Mouse (Mus musculus): ENCODE measurements around the gene Tmem120b. TPM values are rescaled to one million over a fixed set of nuclear protein-coding genes. Genes with fewer than 3 reads are reported as not detected.

Tmem120b gene
- polyA plus RNA-seq, 1 experiment from 2014 or later: 11.8 TPM

GRCm38 (mm10) chr5:123094238-123094991 lies 26.2 kb downstream of the Tmem120b start:
- peaks cover 25% of the 10 kb centered on the region for H3K4me1 ChIP-seq
- WGBS: 75% methylated on average over 25 of the region's 25 CpGs
- no peak overlapping the region for H3K27ac ChIP-seq (replicated peaks)

GRCm38 (mm10) chr5:123096299-123096698 lies 28.1 kb downstream of the Tmem120b start:
- H3K36me3 ChIP-seq: peaks cover 21% of the 10 kb centered on the region
- H3K9me3 ChIP-seq: no peaks in the 10 kb centered on the region
- ATAC-seq (ENCODE audit: extremely low read depth, insufficient number of reproducible peaks, low FRiP score, low TSS enrichment): no peak
- no peak overlapping the region for H3K9ac ChIP-seq
- H3K27me3 ChIP-seq (replicated peaks): no peaks in the 10 kb centered on the region
- H3K4me2 ChIP-seq: no peak overlapping the region
- no peak overlapping the region for H3K27ac ChIP-seq (replicated peaks)
- H3K4me3 ChIP-seq: no peak overlapping the region
- H3K4me1 ChIP-seq: peaks cover 25% of the 10 kb centered on the region
- WGBS: 84% methylated on average over 8 of the region's 8 CpGs

More at GRCm38 (mm10) chr5:123094238-123094991, 26.2 kb downstream of the Tmem120b start:
- Histone ChIP-seq H3K4me3 (no peak overlapping the region), H3K36me3 (peaks cover 13% of the 10 kb centered on the region), H3K27me3 (replicated peaks) (no peaks in the 10 kb centered on the region), H3K9ac (peak overlapping the region; percentile 21; the same call in 1 of the 2 replicates), H3K9me3 (no peaks in the 10 kb centered on the region), H3K4me2 (peak overlapping the region; percentile 12; the same call in 1 of the 2 replicates)
- no peak for ATAC-seq (ENCODE audit: extremely low read depth, insufficient number of reproducible peaks, low FRiP score, low TSS enrichment)

- Histone ChIP-seq H3K9me3 (no peaks in the 10 kb centered on the region), H3K9ac (no peak overlapping the region), H3K4me2 (no peak overlapping the region), H3K27me3 (replicated peaks) (no peaks in the 10 kb centered on the region), H3K4me1 (peaks cover 29% of the 10 kb centered on the region), H3K27ac (replicated peaks) (no peak overlapping the region), H3K4me3 (no peak overlapping the region), H3K36me3 (peaks cover 25% of the 10 kb centered on the region)
- ATAC-seq (ENCODE audit: extremely low read depth, insufficient number of reproducible peaks, low FRiP score, low TSS enrichment): no peak
- 76% methylated on average over 2 of the region's 2 CpGs for WGBS
Observed at GRCm38 (mm10) chr5:123098487-123098886, 30.3 kb downstream of the Tmem120b start.

GRCm38 (mm10) chr5:123102376-123102775 lies 34.2 kb downstream of the Tmem120b start:
- no peaks in the 10 kb centered on the region for H3K9me3 ChIP-seq
- H3K4me1 ChIP-seq: peaks cover 29% of the 10 kb centered on the region
- ATAC-seq (ENCODE audit: extremely low read depth, insufficient number of reproducible peaks, low FRiP score, low TSS enrichment): no peak
- H3K27me3 ChIP-seq (replicated peaks): no peaks in the 10 kb centered on the region
- H3K4me2 ChIP-seq: no peak overlapping the region
- no peak overlapping the region for H3K4me3 ChIP-seq
- WGBS: 60% methylated on average over 7 of the region's 7 CpGs
- 0 out of 2 replicates have a peak overlapping the region, but pooled peaks have one; percentile 3 for H3K9ac ChIP-seq
- H3K27ac ChIP-seq (replicated peaks): no peak overlapping the region
- H3K36me3 ChIP-seq: peaks cover 30% of the 10 kb centered on the region

GRCm38 (mm10) chr5:123103556-123103955 lies 35.3 kb downstream of the Tmem120b start:
- H3K4me3 ChIP-seq: no peak overlapping the region
- no peaks in the 10 kb centered on the region for H3K27me3 ChIP-seq (replicated peaks)
- H3K36me3 ChIP-seq: peaks cover 25% of the 10 kb centered on the region
- peak overlapping the region; percentile 24 for H3K9ac ChIP-seq
- peak overlapping the region; percentile 51 for H3K27ac ChIP-seq (replicated peaks)
- no peaks in the 10 kb centered on the region for H3K9me3 ChIP-seq
- WGBS: 47% methylated on average over 8 of the region's 8 CpGs
- no peak overlapping the region for H3K4me2 ChIP-seq
- ATAC-seq (ENCODE audit: extremely low read depth, insufficient number of reproducible peaks, low FRiP score, low TSS enrichment): no peak
- H3K4me1 ChIP-seq: peaks cover 29% of the 10 kb centered on the region

- no peak for ATAC-seq (ENCODE audit: extremely low read depth, insufficient number of reproducible peaks, low FRiP score, low TSS enrichment)
- WGBS: 56% methylated on average over 6 of the region's 6 CpGs
- H3K27ac ChIP-seq (replicated peaks): no peak overlapping the region
- H3K4me2 ChIP-seq: no peak overlapping the region
- H3K4me1 ChIP-seq: peaks cover 40% of the 10 kb centered on the region
- H3K27me3 ChIP-seq (replicated peaks): no peaks in the 10 kb centered on the region
- peaks cover 16% of the 10 kb centered on the region for H3K36me3 ChIP-seq
- H3K9ac ChIP-seq: 0 out of 2 replicates have a peak overlapping the region, but pooled peaks have one; percentile 2
- no peaks in the 10 kb centered on the region for H3K9me3 ChIP-seq
- H3K4me3 ChIP-seq: no peak overlapping the region
Observed at GRCm38 (mm10) chr5:123104769-123105168, 36.6 kb downstream of the Tmem120b start.

GRCm38 (mm10) chr5:123109452-123110203 lies 41.4 kb downstream of the Tmem120b start:
- no peak for ATAC-seq (ENCODE audit: extremely low read depth, insufficient number of reproducible peaks, low FRiP score, low TSS enrichment)
- Histone ChIP-seq H3K27me3 (replicated peaks) (no peaks in the 10 kb centered on the region), H3K4me1 (peaks cover 24% of the 10 kb centered on the region), H3K27ac (replicated peaks) (no peak overlapping the region), H3K9me3 (no peaks in the 10 kb centered on the region), H3K9ac (no peak overlapping the region), H3K4me3 (peak overlapping the region; percentile 11; the same call in 1 of the 2 replicates), H3K36me3 (0 out of 2 replicates have a peak, but pooled peaks cover 6% of the 10 kb centered on the region), H3K4me2 (peak overlapping the region; percentile 57)
- WGBS: 34% methylated on average over 13 of the region's 13 CpGs

- Histone ChIP-seq H3K4me2 (no peak overlapping the region), H3K4me1 (peaks cover 18% of the 10 kb centered on the region), H3K9me3 (no peaks in the 10 kb centered on the region), H3K36me3 (0 out of 2 replicates have a peak, but pooled peaks cover 8% of the 10 kb centered on the region), H3K4me3 (no peak overlapping the region), H3K27ac (replicated peaks) (no peak overlapping the region), H3K27me3 (replicated peaks) (no peaks in the 10 kb centered on the region), H3K9ac (no peak overlapping the region; the same call in 1 of the 2 replicates)
- no peak for ATAC-seq (ENCODE audit: extremely low read depth, insufficient number of reproducible peaks, low FRiP score, low TSS enrichment)
- WGBS: 79% methylated on average over 13 of the region's 13 CpGs
Observed at GRCm38 (mm10) chr5:123110296-123110721, 42.1 kb downstream of the Tmem120b start.

GRCm38 (mm10) chr5:123114109-123114508 lies 45.9 kb downstream of the Tmem120b start:
- Histone ChIP-seq H3K9me3 (no peaks in the 10 kb centered on the region), H3K4me3 (no peak overlapping the region), H3K27ac (replicated peaks) (no peak overlapping the region), H3K36me3 (0 out of 2 replicates have a peak, but pooled peaks cover 3% of the 10 kb centered on the region), H3K4me1 (peaks cover 15% of the 10 kb centered on the region), H3K27me3 (replicated peaks) (no peaks in the 10 kb centered on the region), H3K4me2 (no peak overlapping the region), H3K9ac (peak overlapping the region; percentile 24; the same call in 1 of the 2 replicates)
- no peak for ATAC-seq (ENCODE audit: extremely low read depth, insufficient number of reproducible peaks, low FRiP score, low TSS enrichment)
- 65% methylated on average over 11 of the region's 11 CpGs for WGBS

- H3K4me3 ChIP-seq: no peak overlapping the region
- no peak for ATAC-seq (ENCODE audit: extremely low read depth, insufficient number of reproducible peaks, low FRiP score, low TSS enrichment)
- H3K9ac ChIP-seq: no peak overlapping the region
- H3K9me3 ChIP-seq: no peaks in the 10 kb centered on the region
- no peak overlapping the region for H3K27ac ChIP-seq (replicated peaks)
- peaks cover 7% of the 10 kb centered on the region for H3K4me1 ChIP-seq
- no peak overlapping the region for H3K4me2 ChIP-seq
- no peaks in the 10 kb centered on the region for H3K27me3 ChIP-seq (replicated peaks)
- 0 out of 2 replicates have a peak, but pooled peaks cover 3% of the 10 kb centered on the region for H3K36me3 ChIP-seq
- whole genome bisulfite sequencing: 48% methylated on average over 7 of the region's 7 CpGs
Observed at GRCm38 (mm10) chr5:123114924-123115323, 46.7 kb downstream of the Tmem120b start.

GRCm38 (mm10) chr5:123116080-123116479 lies 47.9 kb downstream of the Tmem120b start:
- WGBS: 53% methylated on average over 8 of the region's 8 CpGs
- Histone ChIP-seq H3K27ac (replicated peaks) (no peak overlapping the region), H3K9ac (no peak overlapping the region), H3K4me3 (no peak overlapping the region), H3K27me3 (replicated peaks) (no peaks in the 10 kb centered on the region), H3K36me3 (0 out of 2 replicates have a peak, but pooled peaks cover 3% of the 10 kb centered on the region), H3K4me1 (no peaks in the 10 kb centered on the region; the same call in none of the 2 replicates), H3K9me3 (no peaks in the 10 kb centered on the region), H3K4me2 (no peak overlapping the region)
- ATAC-seq (ENCODE audit: extremely low read depth, insufficient number of reproducible peaks, low FRiP score, low TSS enrichment): no peak; the same call in 1 of the 2 replicates
